Comparison of ENCODE assay signal across 10 mouse cellular contexts in genomic region chr1:162243651-162243990, GRCm38 (mm10).
DNase-seq lines count a peak whose midpoint lies in the region; ATAC-seq and TF ChIP-seq lines count a peak whose summit lies in the region.
"Had no signal": no experiment of that assay in that cellular context is flagged by ENCODE, and none has a peak within 500 bp of the region (broad histone marks: within the 10 kb centered on the region; RNA-seq: fewer than 3 reads in every experiment).

No protein-coding gene starts in this region.

- no peak for TF ChIP-seq CTCF in kidney, postnatal 0 days (IDR thresholded peaks at IDR 0.05; ENCODE audit: low read depth)

- H3K4me3 ChIP-seq in kidney, postnatal 0 days (replicated peaks; ENCODE audit: low read depth, low read length): no peak overlapping the region
- no peak overlapping the region for H3K4me3 ChIP-seq in intestine, embryonic 15.5 days (replicated peaks)
- no peak overlapping the region for H3K4me3 ChIP-seq in hindbrain, embryonic 12.5 days

- H3K4me1 ChIP-seq in kidney, postnatal 0 days (replicated peaks; ENCODE audit: insufficient read depth, low read length): no peaks in the 10 kb centered on the region; the same call in 1 of the 2 replicates
- H3K4me1 ChIP-seq in intestine, embryonic 15.5 days (replicated peaks): no peaks in the 10 kb centered on the region
- no peaks in the 10 kb centered on the region for H3K4me1 ChIP-seq in hindbrain, embryonic 12.5 days

- no peaks in the 10 kb centered on the region for H3K36me3 ChIP-seq in kidney, postnatal 0 days (ENCODE audit: insufficient read depth, low read length)
- H3K36me3 ChIP-seq in intestine, embryonic 15.5 days: no peaks in the 10 kb centered on the region
- H3K36me3 ChIP-seq in hindbrain, embryonic 12.5 days: no peaks in the 10 kb centered on the region

- WGBS in kidney, postnatal 0 days: 25% methylated on average over 2 of the region's 2 CpGs
- WGBS in intestine, embryonic 15.5 days: 20% methylated on average over 2 of the region's 2 CpGs
- WGBS in hindbrain, embryonic 12.5 days: 55% methylated on average over 2 of the region's 2 CpGs

- no peaks in the 10 kb centered on the region for H3K27me3 ChIP-seq in kidney, postnatal 0 days (ENCODE audit: insufficient read depth, low read length)
- H3K27me3 ChIP-seq in intestine, embryonic 15.5 days (replicated peaks): no peaks in the 10 kb centered on the region
- no peaks in the 10 kb centered on the region for H3K27me3 ChIP-seq in hindbrain, embryonic 12.5 days

- H3K9me3 ChIP-seq in kidney, postnatal 0 days (replicated peaks; ENCODE audit: low read length): no peaks in the 10 kb centered on the region
- no peaks in the 10 kb centered on the region for H3K9me3 ChIP-seq in intestine, embryonic 15.5 days
- H3K9me3 ChIP-seq in hindbrain, embryonic 12.5 days (replicated peaks): no peaks in the 10 kb centered on the region

- H3K4me2 ChIP-seq in kidney, postnatal 0 days (ENCODE audit: low read length): no peak overlapping the region
- no peak overlapping the region for H3K4me2 ChIP-seq in intestine, embryonic 15.5 days (replicated peaks)
- H3K4me2 ChIP-seq in hindbrain, embryonic 12.5 days (replicated peaks): no peak overlapping the region

- peak overlapping the region; percentile 42; the same call in 1 of the 2 replicates for H3K27ac ChIP-seq in kidney, postnatal 0 days
- 0 out of 2 replicates have a peak overlapping the region, but pooled peaks have one; percentile 34 for H3K27ac ChIP-seq in intestine, embryonic 15.5 days
- no peak overlapping the region for H3K27ac ChIP-seq in hindbrain, embryonic 12.5 days

- H3K9ac ChIP-seq in kidney, postnatal 0 days (ENCODE audit: low read depth, low read length): no peak overlapping the region
- H3K9ac ChIP-seq in intestine, embryonic 15.5 days: no peak overlapping the region
- H3K9ac ChIP-seq in hindbrain, embryonic 12.5 days: no peak overlapping the region

- peak; percentile 74 for DNase-seq in kidney, postnatal 0 days (ENCODE audit: low spot score)
- no peak for DNase-seq in kidney, adult 11 months
- peak; percentile 6 for DNase-seq in urinary bladder, postnatal 14 days (ENCODE audit: low spot score)
- DNase-seq in urinary bladder, postnatal 4 days (ENCODE audit: low spot score in 2 of 2): no peak
- DNase-seq: cerebellum, adult 8-10 months; kidney, adult 2 months; thymus, postnatal 25 days had no signal

- peak; percentile 67; the same call in 1 of the 2 replicates for ATAC-seq in kidney, postnatal 0 days (replicated peaks; ENCODE audit: low FRiP score, low read depth)
- ATAC-seq in intestine, embryonic 15.5 days: no peak; the same call in 1 of the 2 replicates
- ATAC-seq in hindbrain, embryonic 12.5 days (ENCODE audit: low FRiP score): no peak
- ATAC-seq in activated CD4-positive, CD25-positive, alpha-beta regulatory T cell, adult 4 months: no peak

Comparison
In these comparisons a context has a peak if more than half of its experiments do, and no peak if none do; other contexts are left out.
1. DNase-seq: peak in kidney, postnatal 0 days (single experiment) and urinary bladder, postnatal 14 days (single experiment); none in kidney, adult 11 months (single experiment) and urinary bladder, postnatal 4 days (0 of 2).